Mouse (Mus musculus) kidney, embryonic 15.5 days (tissue): Measurements from ENCODE around the gene Tcte2. TPM values are rescaled to one million over a fixed set of nuclear protein-coding genes. Genes with fewer than 3 reads are reported as not detected.
"Not testable (repeated sequence)": the region's sequence is repeated elsewhere in the genome, so short reads cannot be mapped to it uniquely, and the experiment has no call there.

ENCODE experiments used
- ATAC-seq: fragments of 200-750 bp; cut with Nextera tagmentation; replicated peaks from 2 replicates; pipeline ENCODE4 v1.8.0; 2017; ENCODE audit warnings: moderate TSS enrichment; ENCODE audit not compliant: low FRiP score
- H3K27ac ChIP-seq: fragments of 300-500 bp; sonication (generic); 2 replicates; pipeline ENCODE4 v1.5.1; 2015; ENCODE audit warnings: mild to moderate bottlenecking, inconsistent platforms
- H3K27me3 ChIP-seq: fragments of 300-500 bp; sonication (generic); 2 replicates; pipeline ENCODE4 v1.6.1; 2015; ENCODE audit warnings: inconsistent platforms
- H3K36me3 ChIP-seq: fragments of 300-500 bp; sonication (generic); 2 replicates; pipeline ENCODE4 v1.6.1; 2015; ENCODE audit warnings: inconsistent platforms
- H3K4me1 ChIP-seq: fragments of 300-500 bp; sonication (generic); 2 replicates; pipeline ENCODE4 v1.6.1; 2015; ENCODE audit warnings: inconsistent platforms
- H3K4me2 ChIP-seq: fragments of 300-500 bp; sonication (generic); 2 replicates; pipeline ENCODE4 v1.6.1; 2015; ENCODE audit warnings: moderate library complexity, mild to moderate bottlenecking, inconsistent platforms
- H3K4me3 ChIP-seq: fragments of 300-500 bp; sonication (generic); replicated peaks from 2 replicates; pipeline ENCODE4 v1.5.1; 2015; ENCODE audit warnings: mild to moderate bottlenecking, inconsistent platforms
- H3K9ac ChIP-seq: fragments of 300-500 bp; sonication (generic); 2 replicates; pipeline ENCODE4 v1.6.1; 2015; ENCODE audit warnings: mild to moderate bottlenecking, inconsistent platforms
- H3K9me3 ChIP-seq: fragments of 300-500 bp; sonication (generic); replicated peaks from 2 replicates; pipeline ENCODE4 v1.6.1; 2016; ENCODE audit warnings: inconsistent platforms
- WGBS: fragments of 180-500 bp; shearing (Covaris S2); methylation state at CpG from one replicate; pipeline ENCODE4 v1.1.7; 2015; ENCODE audit warnings: mixed read lengths; 5-methylcytosine and 5-hydroxymethylcytosine counted together
- polyA plus RNA-seq: library from polyadenylated mRNA; unstranded; fragments of >200 nt; fragmentation: Nextera tagmentation; extraction: Ambion mirVana; gene quantifications from 2 replicates; pipeline ENCODE4 v1.2.1, GENCODE M21; 2015

Tcte2 gene
- polyA plus RNA-seq, 1 experiment from 2014 or later = 3.2 TPM

GRCm38 (mm10) chr17:13679725-13680124 lies 81.9 kb downstream of the Tcte2 start:
- H3K27ac ChIP-seq = no peak overlapping the region
- peaks cover 24% of the 10 kb centered on the region for H3K4me1 ChIP-seq
- H3K4me3 ChIP-seq = no peak overlapping the region
- H3K9ac ChIP-seq = no peak overlapping the region
- H3K4me2 ChIP-seq = no peak overlapping the region
- no peaks in the 10 kb centered on the region for H3K9me3 ChIP-seq
- WGBS = 89% methylated on average over 6 of the region's 6 CpGs
- H3K27me3 ChIP-seq = no peaks in the 10 kb centered on the region
- no peaks in the 10 kb centered on the region for H3K36me3 ChIP-seq
- no peak for ATAC-seq

DNA sequence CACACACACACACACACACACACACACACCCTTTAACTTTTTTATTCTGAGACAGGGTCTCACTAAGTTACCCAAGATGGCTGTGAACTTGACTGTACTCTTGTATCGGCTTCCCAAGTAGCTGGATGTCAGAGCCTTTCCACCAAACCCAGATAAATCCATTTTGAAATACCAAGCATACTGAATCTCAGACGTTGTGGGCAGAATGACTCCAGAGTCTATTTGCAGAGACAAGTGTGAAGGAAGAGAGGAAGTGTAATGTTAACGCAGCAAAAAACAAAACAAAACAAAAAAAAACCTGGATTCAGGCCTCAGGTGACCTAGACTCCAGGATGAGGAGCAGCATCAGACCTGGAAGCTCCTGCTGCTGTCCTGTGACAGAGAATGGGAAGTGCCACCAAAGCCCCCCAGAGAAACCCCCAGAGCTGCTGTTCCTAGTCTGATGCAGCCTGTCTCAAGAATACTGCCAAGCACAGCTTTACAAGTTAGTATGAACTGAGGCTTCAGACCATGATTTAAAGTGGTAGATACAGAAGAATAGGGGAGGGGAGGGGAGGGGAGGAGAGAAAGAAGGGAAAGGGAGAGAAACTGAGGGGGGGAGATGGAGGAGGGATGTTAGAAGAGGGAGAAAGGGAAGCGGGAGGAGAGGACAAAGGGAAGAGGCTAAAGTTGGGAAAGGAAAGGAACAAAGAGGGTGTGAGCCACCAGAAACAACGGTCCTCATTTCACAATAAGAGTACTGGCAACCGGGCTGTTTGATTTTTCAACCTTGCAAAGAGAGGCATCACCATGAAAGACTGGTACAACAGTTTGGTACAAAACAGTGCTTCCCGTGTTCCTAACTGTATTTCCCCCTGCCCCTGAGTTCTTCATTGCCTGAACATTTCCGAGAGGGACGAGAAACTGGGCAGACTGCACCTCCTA lies 84.1 kb downstream of the Tcte2 start:
- no peak overlapping the region; the same call in 1 of the 2 replicates for H3K27ac ChIP-seq
- H3K4me2 ChIP-seq = peak overlapping the region; percentile 30; the same call in 1 of the 2 replicates
- no peaks in the 10 kb centered on the region for H3K36me3 ChIP-seq
- 49% methylated on average over 9 of the region's 9 CpGs for WGBS
- peaks cover 13% of the 10 kb centered on the region; the same call in 1 of the 2 replicates for H3K4me1 ChIP-seq
- no peak overlapping the region for H3K9ac ChIP-seq
- H3K9me3 ChIP-seq = no peaks in the 10 kb centered on the region
- no peak overlapping the region for H3K4me3 ChIP-seq
- no peak for ATAC-seq
- H3K27me3 ChIP-seq = no peaks in the 10 kb centered on the region

GRCm38 (mm10) chr17:13676099-13676498 lies 85.5 kb downstream of the Tcte2 start:
- H3K27ac ChIP-seq, H3K4me2 ChIP-seq, H3K36me3 ChIP-seq, H3K9ac ChIP-seq, H3K27me3 ChIP-seq, ATAC-seq, H3K4me3 ChIP-seq, H3K9me3 ChIP-seq: not testable (repeated sequence)
- peaks cover 14% of the 10 kb centered on the region for H3K4me1 ChIP-seq
- 88% methylated on average over 3 of the region's 3 CpGs for whole genome bisulfite sequencing

DNA sequence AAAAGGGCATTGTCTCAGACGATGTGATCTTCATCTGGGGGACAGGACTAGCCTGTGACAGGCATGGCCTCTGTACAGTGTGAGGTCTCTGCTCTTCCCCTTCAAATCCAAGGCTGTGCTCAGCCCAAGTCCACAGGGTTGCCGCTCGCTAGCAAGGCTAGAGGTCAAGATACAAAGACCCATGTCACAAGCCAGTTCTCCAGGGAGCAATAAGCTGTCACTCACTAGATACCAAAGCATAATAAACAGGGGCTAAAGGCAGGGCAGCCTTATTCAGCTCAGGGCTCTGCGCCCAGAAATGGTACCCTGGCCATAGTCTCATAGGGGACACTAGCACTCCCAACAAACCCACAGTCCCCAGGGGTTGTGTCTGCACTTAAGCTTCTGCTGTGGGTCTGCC lies 86.0 kb downstream of the Tcte2 start:
- WGBS = 47% methylated on average over 4 of the region's 4 CpGs
- no peak for ATAC-seq
- Histone ChIP-seq H3K36me3 (no peaks in the 10 kb centered on the region), H3K4me3 (no peak overlapping the region), H3K27me3 (no peaks in the 10 kb centered on the region), H3K9me3 (no peaks in the 10 kb centered on the region), H3K27ac (no peak overlapping the region), H3K4me1 (peaks cover 18% of the 10 kb centered on the region), H3K4me2 (no peak overlapping the region), H3K9ac (no peak overlapping the region)

DNA sequence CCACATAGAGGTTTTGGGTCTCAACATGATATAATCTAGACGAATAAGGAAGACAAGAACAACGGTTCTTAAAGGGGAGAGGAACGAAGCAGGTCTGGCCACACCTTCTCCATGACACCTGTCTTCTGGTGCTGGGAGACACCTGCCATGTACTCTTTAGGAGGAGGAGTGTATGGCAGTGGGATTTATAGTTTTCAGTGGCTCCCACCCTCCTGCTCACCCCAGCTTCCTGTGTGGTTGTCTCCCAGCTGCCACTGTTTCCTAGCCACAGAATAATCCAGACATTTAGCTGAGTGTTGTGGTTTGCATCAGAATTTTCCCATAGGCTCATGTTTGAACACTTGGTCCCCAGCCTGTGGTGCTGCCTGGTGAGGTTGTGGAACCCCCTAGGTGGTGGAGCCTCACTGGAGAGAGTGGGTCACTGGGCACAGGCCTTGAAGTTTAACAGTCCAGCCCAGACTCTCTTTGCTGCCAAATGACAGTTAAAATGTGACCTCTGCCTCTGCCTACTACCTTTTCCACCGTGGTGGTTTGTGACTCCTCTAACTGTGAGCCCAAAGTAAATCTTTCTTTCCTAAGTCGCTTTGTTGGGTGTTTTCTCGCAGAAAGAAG lies 86.8 kb downstream of the Tcte2 start:
- no peaks in the 10 kb centered on the region for H3K36me3 ChIP-seq
- H3K27ac ChIP-seq = no peak overlapping the region
- 61% methylated on average over 6 of the region's 6 CpGs for WGBS
- H3K9ac ChIP-seq = no peak overlapping the region
- H3K4me2 ChIP-seq = no peak overlapping the region
- no peak for ATAC-seq
- no peaks in the 10 kb centered on the region for H3K9me3 ChIP-seq
- H3K27me3 ChIP-seq = no peaks in the 10 kb centered on the region
- H3K4me1 ChIP-seq = peaks cover 27% of the 10 kb centered on the region
- no peak overlapping the region for H3K4me3 ChIP-seq

DNA sequence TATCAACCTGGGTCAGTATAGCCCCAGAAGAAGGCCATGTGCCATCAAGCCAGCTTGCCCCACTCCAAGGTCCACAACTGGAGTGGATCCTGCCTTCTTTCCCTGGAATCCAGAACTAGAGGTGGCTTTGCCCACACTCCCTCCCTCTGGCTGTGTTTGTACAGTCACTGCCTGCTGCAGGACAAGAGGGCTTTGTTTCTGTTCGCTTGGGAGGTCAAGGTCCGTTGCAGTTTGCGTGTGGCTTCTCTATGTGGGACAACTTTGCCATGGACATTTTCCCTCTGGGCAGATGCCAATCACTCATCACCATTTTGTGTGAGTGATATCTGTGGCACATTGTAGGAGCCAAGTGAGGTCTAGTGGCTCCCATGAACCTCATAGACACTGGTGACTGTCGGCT lies 89.9 kb downstream of the Tcte2 start:
- Histone ChIP-seq H3K4me3 (no peak overlapping the region), H3K27me3 (no peaks in the 10 kb centered on the region), H3K9me3 (no peaks in the 10 kb centered on the region), H3K27ac (no peak overlapping the region), H3K36me3 (no peaks in the 10 kb centered on the region), H3K4me1 (peaks cover 47% of the 10 kb centered on the region), H3K4me2 (no peak overlapping the region), H3K9ac (no peak overlapping the region)
- ATAC-seq = no peak
- 61% methylated on average over 4 of the region's 4 CpGs for WGBS

DNA sequence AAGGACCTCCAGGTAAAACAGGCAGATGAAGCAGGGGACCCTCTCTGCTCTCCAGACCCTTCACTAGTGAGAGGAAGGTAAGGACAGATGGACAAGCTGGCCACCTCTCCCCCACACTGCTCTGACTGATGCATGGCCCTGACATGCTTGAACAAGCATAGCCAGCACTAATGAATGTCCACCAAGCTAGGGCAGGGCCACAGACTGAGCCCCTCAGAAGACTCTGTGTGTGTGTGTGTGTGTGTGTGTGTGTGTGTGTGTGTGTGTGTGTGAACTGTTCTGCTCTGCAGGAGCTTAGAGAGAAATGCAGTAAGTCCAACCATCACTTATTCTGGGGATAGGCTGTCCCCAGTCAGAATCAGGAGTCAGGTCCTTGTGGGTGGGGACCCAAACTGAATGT lies 91.4 kb downstream of the Tcte2 start:
- Histone ChIP-seq H3K9me3 (no peaks in the 10 kb centered on the region), H3K4me2 (no peak overlapping the region), H3K36me3 (no peaks in the 10 kb centered on the region), H3K9ac (no peak overlapping the region), H3K27me3 (no peaks in the 10 kb centered on the region), H3K4me1 (peaks cover 44% of the 10 kb centered on the region), H3K27ac (peak overlapping the region; percentile 39), H3K4me3 (no peak overlapping the region)
- ATAC-seq = peak; percentile 73

DNA sequence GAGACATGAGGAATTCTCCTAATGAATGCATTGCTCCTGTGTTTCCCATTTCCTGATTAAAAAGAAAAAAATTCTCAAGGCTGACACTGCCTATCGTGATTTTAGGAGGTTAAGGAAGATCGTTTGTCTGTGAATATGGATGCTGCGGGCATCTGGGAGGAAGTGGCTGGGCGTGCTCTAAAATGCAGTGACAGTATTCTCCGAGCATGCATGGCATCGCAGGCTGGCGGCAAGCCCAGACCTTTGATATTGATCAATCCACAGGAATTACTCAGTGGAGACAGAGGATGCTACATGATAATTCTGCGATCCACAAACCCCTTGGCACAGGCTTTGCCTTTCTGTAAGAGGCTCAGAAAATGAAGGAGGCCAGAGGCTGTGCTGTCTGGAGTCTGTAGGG lies 92.4 kb downstream of the Tcte2 start:
- peak overlapping the region; percentile 24 for H3K27ac ChIP-seq
- H3K4me3 ChIP-seq = no peak overlapping the region
- 25% methylated on average over 8 of the region's 8 CpGs for WGBS
- peaks cover 44% of the 10 kb centered on the region for H3K4me1 ChIP-seq
- H3K36me3 ChIP-seq = no peaks in the 10 kb centered on the region
- H3K9me3 ChIP-seq = no peaks in the 10 kb centered on the region
- H3K4me2 ChIP-seq = peak overlapping the region; percentile 41; the same call in 1 of the 2 replicates
- H3K27me3 ChIP-seq = no peaks in the 10 kb centered on the region
- ATAC-seq = no peak
- no peak overlapping the region for H3K9ac ChIP-seq

GRCm38 (mm10) chr17:13668052-13669015 lies 93.3 kb downstream of the Tcte2 start:
- ATAC-seq = peak; percentile 74
- H3K4me1 ChIP-seq = peaks cover 44% of the 10 kb centered on the region
- H3K27me3 ChIP-seq = no peaks in the 10 kb centered on the region
- H3K4me3 ChIP-seq = 0 out of 2 replicates have a peak overlapping the region, but pooled peaks have one; percentile 5
- 0 out of 2 replicates have a peak overlapping the region, but pooled peaks have one; percentile 14 for H3K9ac ChIP-seq
- H3K4me2 ChIP-seq = peak overlapping the region; percentile 41
- no peaks in the 10 kb centered on the region for H3K36me3 ChIP-seq
- peak overlapping the region; percentile 24 for H3K27ac ChIP-seq
- 9% methylated on average over 16 of the region's 16 CpGs for whole genome bisulfite sequencing
- H3K9me3 ChIP-seq = no peaks in the 10 kb centered on the region

- ATAC-seq = no peak
- H3K27ac ChIP-seq = no peak overlapping the region
- H3K36me3 ChIP-seq = no peaks in the 10 kb centered on the region
- no peaks in the 10 kb centered on the region for H3K27me3 ChIP-seq
- 76% methylated on average over 3 of the region's 3 CpGs for WGBS
- H3K4me3 ChIP-seq = no peak overlapping the region
- no peaks in the 10 kb centered on the region for H3K9me3 ChIP-seq
- peaks cover 44% of the 10 kb centered on the region for H3K4me1 ChIP-seq
- no peak overlapping the region for H3K9ac ChIP-seq
- no peak overlapping the region for H3K4me2 ChIP-seq
Observed at GRCm38 (mm10) chr17:13667006-13667405, 94.6 kb downstream of the Tcte2 start.

- ATAC-seq = no peak
- H3K27ac ChIP-seq = no peak overlapping the region
- no peak overlapping the region for H3K4me3 ChIP-seq
- no peaks in the 10 kb centered on the region for H3K36me3 ChIP-seq
- 76% methylated on average over 1 of the region's 1 CpGs for WGBS
- H3K4me1 ChIP-seq = peaks cover 34% of the 10 kb centered on the region
- H3K9me3 ChIP-seq = no peaks in the 10 kb centered on the region
- H3K9ac ChIP-seq = no peak overlapping the region
- no peaks in the 10 kb centered on the region for H3K27me3 ChIP-seq
- H3K4me2 ChIP-seq = no peak overlapping the region
Observed at GRCm38 (mm10) chr17:13665731-13666130, 95.9 kb downstream of the Tcte2 start.
